Mouse (Mus musculus) activated CD4-positive, CD25-positive, alpha-beta regulatory T cell (primary cell): Measurements from ENCODE around the gene Slc23a3. TPM values are rescaled to one million over a fixed set of nuclear protein-coding genes. Genes with fewer than 3 reads are reported as not detected.

ENCODE experiments used
- polyA plus RNA-seq, 2 experiments: library from polyadenylated mRNA; unstranded; fragments of 100-300 nt; shearing (Covaris generic); gene quantifications; one replicate each; pipeline ENCODE4 v1.2.1; 2017

Slc23a3 gene
- under 1 TPM; 0.43 to 0.50 TPM for polyA plus RNA-seq

DNA sequence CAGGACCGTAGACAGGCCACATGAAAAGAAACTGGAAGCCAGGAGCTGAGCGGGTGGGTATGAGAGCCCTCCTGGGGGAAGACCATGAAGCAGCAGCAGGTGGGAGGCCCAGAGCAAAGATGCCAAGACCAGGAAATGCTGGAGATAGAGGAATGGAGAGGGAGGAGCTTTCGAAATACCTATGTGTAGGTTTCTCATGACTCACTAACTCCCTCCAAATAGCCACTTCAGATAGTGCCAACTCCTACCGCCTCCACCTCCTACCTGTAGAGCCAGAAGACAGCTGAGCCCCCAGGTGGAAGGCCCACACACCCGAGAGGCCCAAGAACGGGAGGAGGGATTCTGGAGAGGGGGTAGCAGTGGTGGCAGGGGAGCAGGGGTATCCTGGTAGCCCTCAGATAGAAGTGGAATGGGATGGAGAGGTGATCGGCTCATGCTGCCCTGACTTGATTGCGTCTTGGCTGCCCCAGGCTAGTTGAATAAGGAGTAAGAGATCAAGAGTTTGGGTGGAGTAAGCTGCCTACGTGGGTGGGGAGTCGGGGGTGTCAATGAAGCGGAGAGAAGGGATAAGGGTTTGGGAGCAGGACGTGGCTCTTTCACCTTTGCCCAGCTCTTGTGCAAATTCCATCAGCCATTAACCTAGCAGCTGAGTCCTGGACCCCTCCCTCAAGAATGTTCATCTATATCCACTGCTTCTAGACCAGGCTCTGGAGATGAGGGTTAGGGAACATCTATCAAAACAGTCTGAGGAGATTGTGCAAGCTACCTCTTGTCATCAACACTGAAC is at the start of gene Slc23a3:
Gene Slc23a3 (minus strand): TSS at position 470 of the 787 bp plus-strand sequence.

GRCm38 (mm10) chr1:75180105-75180590 is 46.5 kb upstream of the Slc23a3 start, which contains the start of gene Abcb6:
Gene Abcb6 (minus strand): TSS chr1:75180392.

GRCm38 (mm10) chr1:75168472-75169464 is 35.1 kb upstream of the Slc23a3 start, which contains the start of gene Zfand2b:
Gene Zfand2b (plus strand): TSS chr1:75168646.

DNA sequence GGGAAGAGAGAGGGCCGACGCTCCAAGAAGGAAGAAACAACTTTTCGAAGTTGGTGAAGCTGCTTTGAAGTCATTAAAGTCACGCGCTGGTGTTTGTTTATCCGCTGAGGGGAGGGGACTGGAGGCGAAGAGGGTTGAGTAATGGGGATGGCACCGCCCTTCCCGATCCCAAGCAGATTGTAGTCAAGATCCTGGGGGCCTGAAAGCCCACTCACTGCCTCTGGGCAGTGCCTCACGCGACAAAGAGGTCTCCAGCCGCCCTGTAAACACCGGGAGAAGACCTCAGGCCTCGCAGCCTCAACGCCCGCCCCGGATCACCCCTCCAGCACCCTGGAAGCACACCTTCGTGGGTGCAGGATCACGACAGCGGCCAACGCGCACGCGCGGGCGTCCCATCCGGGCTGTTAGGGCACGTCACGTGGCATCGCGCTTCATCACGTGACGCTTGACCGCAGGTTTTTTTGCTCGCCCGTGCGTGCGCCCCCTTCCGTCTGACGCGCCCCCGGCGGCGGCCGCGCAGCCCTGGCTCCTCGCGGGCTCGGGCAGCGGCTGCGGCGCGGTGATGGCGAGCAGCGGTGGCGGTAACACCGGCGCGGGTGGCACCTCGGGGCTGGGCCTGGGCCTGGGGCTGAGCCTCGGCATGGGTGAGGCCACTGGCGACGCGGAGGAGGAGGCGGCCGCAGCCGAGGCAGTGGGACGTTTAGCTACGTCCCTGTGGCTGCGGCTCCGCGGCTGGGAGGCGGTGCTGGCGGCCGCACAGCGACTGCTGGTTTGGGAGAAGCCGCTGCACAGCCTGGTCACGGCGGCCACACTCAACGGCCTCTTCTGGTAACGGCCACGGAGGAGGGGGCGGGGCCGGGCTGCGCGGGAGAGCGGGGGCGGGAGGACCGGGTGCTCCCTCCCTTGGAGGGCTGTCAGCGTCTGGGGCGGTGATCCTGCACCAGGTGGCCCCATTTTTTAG is 8.9 kb upstream of the Slc23a3 start, which contains the start of the genes Cnppd1 and Retreg2:
Gene Cnppd1 (minus strand): TSS at position 411 of the 961 bp plus-strand sequence.
Gene Retreg2 (plus strand): TSS at position 478 of the 961 bp plus-strand sequence.

DNA sequence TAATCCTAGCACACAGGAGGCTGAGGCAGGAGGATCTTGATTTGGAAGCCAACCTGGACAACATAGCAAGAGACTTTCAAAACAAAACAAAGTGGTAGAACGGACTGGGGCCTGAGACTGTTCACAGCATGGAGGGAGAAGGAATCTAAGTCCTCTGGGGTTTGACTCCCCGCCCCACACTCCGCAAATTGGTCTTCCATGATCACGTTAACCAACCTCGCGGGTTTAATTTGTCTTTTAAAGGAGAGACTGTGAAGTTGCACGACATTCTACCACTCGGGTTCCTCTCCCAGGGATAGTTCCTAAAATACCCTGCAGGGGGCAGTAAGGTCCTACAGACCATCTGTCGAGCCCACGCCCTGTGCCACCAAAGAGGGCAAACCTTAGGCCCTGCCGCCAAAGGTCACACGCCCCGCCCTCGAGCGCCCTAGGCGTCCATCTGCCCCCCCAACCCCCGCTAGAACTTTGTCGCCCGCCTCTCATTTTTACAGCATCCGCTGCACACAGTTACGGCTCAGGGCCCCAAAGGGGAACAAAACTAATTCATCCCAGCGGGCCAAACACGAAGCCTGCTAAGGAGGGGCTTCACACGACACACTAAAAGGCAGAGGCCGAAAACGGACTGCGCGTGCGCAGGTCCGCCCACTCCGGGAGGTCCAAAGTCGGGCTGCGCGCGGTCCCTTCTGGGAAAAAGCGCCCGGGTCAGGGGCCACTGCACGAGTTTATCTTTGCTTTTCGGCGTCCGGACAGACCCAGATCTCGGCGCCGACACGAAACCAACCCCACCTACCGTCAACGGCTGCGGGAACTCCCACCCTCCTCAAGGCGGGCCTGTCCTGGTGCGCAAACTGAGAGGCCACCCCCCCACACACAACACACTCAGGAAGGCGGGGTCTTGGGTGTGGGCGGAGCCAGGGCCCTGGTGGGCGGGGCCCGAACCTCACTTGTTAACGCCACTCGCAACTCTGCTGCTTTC is 9.1 kb downstream of the Slc23a3 start, which contains the start of gene Nhej1:
Gene Nhej1 (minus strand): TSS at position 855 of the 976 bp plus-strand sequence.

Other genes starting within 250 kb of the Slc23a3 start
- gene Fev, start 248.5 kb downstream of the Slc23a3 start, polyA plus RNA-seq, result not detected
- not detected for gene Cryba2, start 240.7 kb downstream of the Slc23a3 start, polyA plus RNA-seq
- not detected for gene Cfap65, start 198.3 kb downstream of the Slc23a3 start, polyA plus RNA-seq
- gene Ihh, start 182.2 kb downstream of the Slc23a3 start, polyA plus RNA-seq, result under 1 TPM in 1 of 2 experiments, not detected in 1; 0.25 TPM
- gene Nhej1, start 8.7 kb downstream of the Slc23a3 start, polyA plus RNA-seq, result 1 to 10 TPM; 7.1 to 8.1 TPM
- 100 to 1,000 TPM; 145 to 164 TPM for gene Cnppd1, start 8.8 kb upstream of the Slc23a3 start, polyA plus RNA-seq
- 100 to 1,000 TPM in 1 of 2 experiments, 10 to 100 TPM in 1; 80.2 to 109 TPM for gene Retreg2, start 8.9 kb upstream of the Slc23a3 start, polyA plus RNA-seq
- 10 to 100 TPM; 69.6 to 84.5 TPM for gene Zfand2b, start 34.8 kb upstream of the Slc23a3 start, polyA plus RNA-seq
- gene Abcb6, start 46.5 kb upstream of the Slc23a3 start, polyA plus RNA-seq, result 1 to 10 TPM; 2.4 to 6.6 TPM
- gene Ankzf1, start 58.3 kb upstream of the Slc23a3 start, polyA plus RNA-seq, result 10 to 100 TPM; 25.2 to 30.8 TPM
- 10 to 100 TPM; 21.3 to 23.5 TPM for gene Atg9a, start 58.3 kb upstream of the Slc23a3 start, polyA plus RNA-seq
- gene Glb1l, start 76.9 kb upstream of the Slc23a3 start, polyA plus RNA-seq, result 10 to 100 TPM in 1 of 2 experiments, 1 to 10 TPM in 1; 8.6 to 14.6 TPM
- gene Stk16, start 76.9 kb upstream of the Slc23a3 start, polyA plus RNA-seq, result 100 to 1,000 TPM in 1 of 2 experiments, 10 to 100 TPM in 1; 92.3 to 125 TPM
- gene Tuba4a, start 86.0 kb upstream of the Slc23a3 start, polyA plus RNA-seq, result 100 to 1,000 TPM; 213 to 315 TPM
- not detected for gene A630095N17Rik, start 98.2 kb upstream of the Slc23a3 start, polyA plus RNA-seq
- 10 to 100 TPM; 10.8 to 14.4 TPM for gene Dnajb2, start 102.5 kb upstream of the Slc23a3 start, polyA plus RNA-seq
- under 1 TPM; 0.18 to 0.71 TPM for gene Ptprn, start 130.6 kb upstream of the Slc23a3 start, polyA plus RNA-seq
- not detected for gene Resp18, start 144.5 kb upstream of the Slc23a3 start, polyA plus RNA-seq
- gene Dnpep, start 184.1 kb upstream of the Slc23a3 start, polyA plus RNA-seq, result 10 to 100 TPM; 71.2 TPM
- gene Des, start 226.4 kb upstream of the Slc23a3 start, polyA plus RNA-seq, result under 1 TPM in 1 of 2 experiments, not detected in 1; 0.16 TPM
- under 1 TPM; 0.29 to 0.54 TPM for gene Speg, start 241.4 kb upstream of the Slc23a3 start, polyA plus RNA-seq